Comparison of ENCODE assay signal across 8 mouse cellular contexts in genomic region chr1:171343922-171344677, GRCm38 (mm10). TPM values are rescaled to one million over a fixed set of nuclear protein-coding genes. Genes with fewer than 3 reads are reported as not detected.
A peak's percentile ranks its signal among the peaks of the same experiment; 100 is the strongest.
DNase-seq lines count a peak whose midpoint lies in the region; ATAC-seq and TF ChIP-seq lines count a peak whose summit lies in the region.

No protein-coding gene starts in this region.

- H3K9me3 ChIP-seq in MEL (replicated peaks; ENCODE audit: insufficient read depth, low read length) = no peaks in the 10 kb centered on the region
- peaks cover 5% of the 10 kb centered on the region for H3K9me3 ChIP-seq in midbrain, embryonic 16.5 days (replicated peaks; ENCODE audit: control insufficient read depth, low read length, poor library complexity, severe bottlenecking)

- peaks cover 12 to 20% of the 10 kb centered on the region in 2 experiments for H3K36me3 ChIP-seq in MEL (ENCODE audit: control insufficient read depth in 1 of 2, insufficient read depth in 2 of 2, low read length in 2 of 2)
- peaks cover 10% of the 10 kb centered on the region for H3K36me3 ChIP-seq in midbrain, embryonic 16.5 days (ENCODE audit: control insufficient read depth, insufficient read depth, low read length)

- H3K27me3 ChIP-seq in MEL (ENCODE audit: control insufficient read depth in 1 of 2, insufficient read depth in 2 of 2, low read length in 2 of 2) = no peaks in the 10 kb centered on the region
- H3K27me3 ChIP-seq in midbrain, embryonic 16.5 days (ENCODE audit: control insufficient read depth, insufficient read depth, low read depth, low read length) = no peaks in the 10 kb centered on the region

- peak overlapping the region; percentile 75 for H3K4me2 ChIP-seq in midbrain, embryonic 16.5 days (ENCODE audit: low read length)

- peak; percentile 65 for DNase-seq in gastrocnemius, adult 2 months
- DNase-seq in gastrocnemius, adult 8-10 months (ENCODE audit: low spot score in 2 of 2) = no peak
- peak; percentile 65 for DNase-seq in MEL (ENCODE audit: low read depth, low spot score)
- peak; percentile 31 for DNase-seq in gastrocnemius, postnatal 25 days
- DNase-seq in kidney, postnatal 14 days = peak; percentile 81
- no peak for DNase-seq in right cerebral cortex, postnatal 10 days (ENCODE audit: low spot score in 2 of 2)
- no peak for DNase-seq in embryo, embryonic 11 days

- TF ChIP-seq EP300 in MEL (IDR thresholded peaks at IDR 0.05; ENCODE audit: low read depth in 1 of 2, low read length in 2 of 2) = no peak

- no peak for TF ChIP-seq CTCF in gastrocnemius, adult 2 months (IDR thresholded peaks at IDR 0.05)
- no peak for TF ChIP-seq CTCF in MEL (IDR thresholded peaks at IDR 0.05 in 2 of 3, conservative IDR thresholded peaks at IDR 0.05 in 1 of 3; ENCODE audit: control insufficient read depth in 1 of 3, insufficient read depth in 1 of 3, low read depth in 2 of 3, low read length in 3 of 3, poor library complexity in 1 of 3, severe bottlenecking in 1 of 3)

- peaks cover 6 to 15% of the 10 kb centered on the region in 2 experiments; a peak in 3 of 4 replicates for H3K4me1 ChIP-seq in MEL (ENCODE audit: control insufficient read depth in 1 of 2, insufficient read depth in 2 of 2, low read length in 2 of 2)
- H3K4me1 ChIP-seq in midbrain, embryonic 16.5 days (ENCODE audit: control insufficient read depth, insufficient read depth, low read length) = peaks cover 30% of the 10 kb centered on the region

- peak overlapping the region; percentile 85 for H3K4me3 ChIP-seq in gastrocnemius, adult 2 months
- H3K4me3 ChIP-seq in MEL (ENCODE audit: control insufficient read depth in 1 of 2, insufficient read depth in 1 of 2, low read depth in 2 of 2, low read length in 2 of 2) = peak overlapping the region in 1 of 2 experiments; percentile 99; a peak in 2 of 4 replicates
- peak overlapping the region; percentile 84 for H3K4me3 ChIP-seq in midbrain, embryonic 16.5 days (ENCODE audit: low read depth, low read length)

- H3K79me2 ChIP-seq in MEL (ENCODE audit: control insufficient read depth, insufficient read depth, low read length, poor library complexity) = peaks cover 36% of the 10 kb centered on the region

- no peak for TF ChIP-seq POLR2A in MEL (IDR thresholded peaks at IDR 0.05; ENCODE audit: control insufficient read depth in 1 of 2, insufficient read depth in 1 of 2, low read depth in 1 of 2, low read length in 2 of 2, poor library complexity in 1 of 2)

- peak overlapping the region; percentile 96 for H3K9ac ChIP-seq in MEL (ENCODE audit: control insufficient read depth, low read depth, low read length, poor library complexity, severe bottlenecking)
- 0 out of 2 replicates have a peak overlapping the region, but pooled peaks have one; percentile 84 for H3K9ac ChIP-seq in midbrain, embryonic 16.5 days (ENCODE audit: low read depth, low read length)

- H3K27ac ChIP-seq in gastrocnemius, adult 2 months = peak overlapping the region; percentile 94
- no peak overlapping the region for H3K27ac ChIP-seq in MEL (ENCODE audit: control insufficient read depth, low read depth, low read length)
- no peak overlapping the region for H3K27ac ChIP-seq in midbrain, embryonic 16.5 days (ENCODE audit: low read length)

- no peak for ATAC-seq in midbrain, embryonic 16.5 days

- intact Hi-C loops in gastrocnemius, adult 2 months (cut with DNase I) = loop anchor here (10.0 kb wide), 1 partner anchor 229 kb away; the partner anchor contains the start of gene Cfap126

- TF ChIP-seq RAD21 in MEL (IDR thresholded peaks at IDR 0.05; ENCODE audit: low read depth, low read length) = no peak

- WGBS in midbrain, embryonic 16.5 days = 87% methylated on average over 9 of the region's 9 CpGs

TF ChIP-seq in MEL, 35 proteins besides CTCF, POLR2A, EP300 and RAD21:
- no peak for TF ChIP-seq SMC3 (IDR thresholded peaks at IDR 0.05; ENCODE audit: low read depth, low read length)
- no peak for TF ChIP-seq HCFC1 (IDR thresholded peaks at IDR 0.05; ENCODE audit: low read depth, low read length)
- no peak for TF ChIP-seq TCF12 (IDR thresholded peaks at IDR 0.05; ENCODE audit: low read depth, low read length)
- no peak for TF ChIP-seq GATA1 (IDR thresholded peaks at IDR 0.05; ENCODE audit: low read depth, low read length)
- TF ChIP-seq GABPA (IDR thresholded peaks at IDR 0.05; ENCODE audit: low read depth, low read length) = no peak
- TF ChIP-seq SIN3A (IDR thresholded peaks at IDR 0.05; ENCODE audit: low read length) = no peak
- no peak for TF ChIP-seq KAT2A (conservative IDR thresholded peaks at IDR 0.05; ENCODE audit: low read depth, low read length)
- TF ChIP-seq USF2 (IDR thresholded peaks at IDR 0.05; ENCODE audit: borderline replicate concordance in 1 of 2, insufficient read depth in 1 of 2, low read depth in 1 of 2, low read length in 2 of 2) = no peak
- TF ChIP-seq ZMIZ1 (IDR thresholded peaks at IDR 0.05; ENCODE audit: low read depth, low read length) = no peak
- TF ChIP-seq CHD2 (IDR thresholded peaks at IDR 0.05; ENCODE audit: low read length) = no peak

RNA-seq across cellular contexts. Expression of gene Nit1, which starts 1.3 kb away (rescaled TPM):
- total RNA-seq in gastrocnemius, adult 2 months (2021) = 10 to 100 TPM; 29.4 to 30.4 TPM
- total RNA-seq in gastrocnemius, adult 8-10 months (2022) = 10 to 100 TPM; 25.6 to 30.3 (median 29.0) TPM
- total RNA-seq in MEL (2012; rRNA removed) = 17.9 and 20.0 TPM in 2 replicates
- 10 to 100 TPM in 1 of 2 experiments, not detected in 1; 26.3 TPM for polyA plus RNA-seq in MEL (2012; ENCODE audit: insufficient read depth in 1 of 2, insufficient read length in 2 of 2, low read depth in 1 of 2, low replicate concordance in 2 of 2, missing spikeins in 1 of 2)
- 10 to 100 TPM; 21.8 to 21.9 TPM for total RNA-seq in gastrocnemius, postnatal 25 days (2021)
- 53.8 and 56.9 TPM in 2 replicates for polyA plus RNA-seq in midbrain, embryonic 16.5 days (2015; fragmentation: Nextera tagmentation; extraction: Ambion mirVana)

RNA-seq across cellular contexts. Expression of gene Pfdn2, which starts 1.4 kb away (rescaled TPM):
- 100 to 1,000 TPM in 1 of 2 experiments, 10 to 100 TPM in 1; 93.2 to 101 TPM for total RNA-seq in gastrocnemius, adult 2 months (2021)
- total RNA-seq in gastrocnemius, adult 8-10 months (2022) = 100 to 1,000 TPM in 2 of 4 experiments, 10 to 100 TPM in 2; 46.7 to 104 (median 77.5) TPM
- total RNA-seq in MEL (2012; rRNA removed) = 33.8 and 36.2 TPM in 2 replicates
- polyA plus RNA-seq in MEL (2012; ENCODE audit: insufficient read depth in 1 of 2, insufficient read length in 2 of 2, low read depth in 1 of 2, low replicate concordance in 2 of 2, missing spikeins in 1 of 2) = 100 to 1,000 TPM in 1 of 2 experiments, not detected in 1; 329 TPM
- total RNA-seq in gastrocnemius, postnatal 25 days (2021) = 10 to 100 TPM; 85.5 to 89.0 TPM
- polyA plus RNA-seq in midbrain, embryonic 16.5 days (2015; fragmentation: Nextera tagmentation; extraction: Ambion mirVana) = 146 and 166 TPM in 2 replicates

RNA-seq across cellular contexts. Expression of gene Dedd, which starts 15.2 kb away (rescaled TPM):
- 10 to 100 TPM; 32.4 to 35.5 TPM for total RNA-seq in gastrocnemius, adult 2 months (2021)
- 10 to 100 TPM; 31.9 to 39.7 (median 37.3) TPM for total RNA-seq in gastrocnemius, adult 8-10 months (2022)
- total RNA-seq in MEL (2012; rRNA removed) = 24.9 and 28.7 TPM in 2 replicates
- 10 to 100 TPM in 1 of 2 experiments, not detected in 1; 44.9 TPM for polyA plus RNA-seq in MEL (2012; ENCODE audit: insufficient read depth in 1 of 2, insufficient read length in 2 of 2, low read depth in 1 of 2, low replicate concordance in 2 of 2, missing spikeins in 1 of 2)
- total RNA-seq in gastrocnemius, postnatal 25 days (2021) = 10 to 100 TPM; 26.4 to 29.6 TPM
- polyA plus RNA-seq in midbrain, embryonic 16.5 days (2015; fragmentation: Nextera tagmentation; extraction: Ambion mirVana) = 53.6 and 55.2 TPM in 2 replicates

RNA-seq across cellular contexts. Expression of gene Klhdc9, which starts 16.5 kb away (rescaled TPM):
- total RNA-seq in gastrocnemius, adult 2 months (2021) = not detected
- not detected for total RNA-seq in gastrocnemius, adult 8-10 months (2022)
- total RNA-seq in MEL (2012; rRNA removed) = 0.08 and 0.10 TPM in 2 replicates
- polyA plus RNA-seq in MEL (2012; ENCODE audit: insufficient read depth in 1 of 2, insufficient read length in 2 of 2, low read depth in 1 of 2, low replicate concordance in 2 of 2, missing spikeins in 1 of 2) = not detected
- not detected for total RNA-seq in gastrocnemius, postnatal 25 days (2021)
- 4.3 and 4.6 TPM in 2 replicates for polyA plus RNA-seq in midbrain, embryonic 16.5 days (2015; fragmentation: Nextera tagmentation; extraction: Ambion mirVana)

RNA-seq across cellular contexts. Expression of gene Nectin4, which starts 25.8 kb away (rescaled TPM):
- under 1 TPM in 1 of 2 experiments, not detected in 1; 0.06 TPM for total RNA-seq in gastrocnemius, adult 2 months (2021)
- total RNA-seq in gastrocnemius, adult 8-10 months (2022) = not detected
- total RNA-seq in MEL (2012; rRNA removed) = 0.04 TPM in 1 of 2 replicates, not detected in the other
- polyA plus RNA-seq in MEL (2012; ENCODE audit: insufficient read depth in 1 of 2, insufficient read length in 2 of 2, low read depth in 1 of 2, low replicate concordance in 2 of 2, missing spikeins in 1 of 2) = under 1 TPM in 1 of 2 experiments, not detected in 1; 0.15 TPM
- not detected for total RNA-seq in gastrocnemius, postnatal 25 days (2021)
- polyA plus RNA-seq in midbrain, embryonic 16.5 days (2015; fragmentation: Nextera tagmentation; extraction: Ambion mirVana) = 3.6 and 3.9 TPM in 2 replicates

Comparison
In these comparisons a context has a peak if more than half of its experiments do, and no peak if none do; other contexts are left out.
1. DNase-seq: peak in gastrocnemius, adult 2 months (single experiment), MEL (single experiment), gastrocnemius, postnatal 25 days (single experiment) and kidney, postnatal 14 days (single experiment); none in gastrocnemius, adult 8-10 months (0 of 2), right cerebral cortex, postnatal 10 days (0 of 2) and embryo, embryonic 11 days (single experiment).